Mouse (Mus musculus): ENCODE data around the gene Rab8b. TPM values are rescaled to one million over a fixed set of nuclear protein-coding genes. Genes with fewer than 3 reads are reported as not detected.
"Not testable (repeated sequence)": the region's sequence is repeated elsewhere in the genome, so short reads cannot be mapped to it uniquely, and the experiment has no call there.

Gene Rab8b
- polyA plus RNA-seq, 1 experiment from 2014 or later: 10.7 TPM

DNA sequence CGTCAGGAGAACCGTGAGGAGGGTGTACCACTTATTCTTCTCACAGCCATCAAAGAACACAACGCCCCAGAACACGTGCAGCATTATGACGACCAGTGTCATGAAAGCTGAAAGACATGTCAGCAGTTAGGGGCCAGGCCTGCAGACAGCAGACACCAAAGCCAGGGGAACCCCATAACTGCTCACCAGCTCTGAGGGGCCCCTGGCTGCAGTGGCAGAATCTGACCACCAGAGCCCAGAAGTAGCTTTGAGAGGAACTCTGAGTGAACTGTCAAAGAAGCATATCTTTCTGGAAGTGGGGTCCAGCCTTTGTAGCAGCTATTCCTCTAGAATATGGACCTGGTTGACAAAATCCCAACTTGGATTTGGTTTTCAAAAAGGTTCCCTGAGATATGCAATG lies 97.2 kb downstream of the Rab8b start:
- no CpG with 5 or more reads among the region's 5 CpGs for WGBS (ENCODE audit: insufficient replicate concordance)
- TF ChIP-seq CTCF (IDR thresholded peaks at IDR 0.05; ENCODE audit: low read depth): peak; percentile 43
- not testable (repeated sequence) for DNase-seq; H3K4me1 ChIP-seq (ENCODE audit: insufficient read depth); H3K27me3 ChIP-seq (ENCODE audit: insufficient read depth, low read length); H3K36me3 ChIP-seq (replicated peaks; ENCODE audit: insufficient read depth, low read length); H3K27ac ChIP-seq (ENCODE audit: low read depth); ATAC-seq; H3K4me3 ChIP-seq (ENCODE audit: low read depth, low read length); H3K4me2 ChIP-seq (ENCODE audit: low read depth, low read length); H3K9me3 ChIP-seq (ENCODE audit: low read length); H3K9ac ChIP-seq (replicated peaks)

DNA sequence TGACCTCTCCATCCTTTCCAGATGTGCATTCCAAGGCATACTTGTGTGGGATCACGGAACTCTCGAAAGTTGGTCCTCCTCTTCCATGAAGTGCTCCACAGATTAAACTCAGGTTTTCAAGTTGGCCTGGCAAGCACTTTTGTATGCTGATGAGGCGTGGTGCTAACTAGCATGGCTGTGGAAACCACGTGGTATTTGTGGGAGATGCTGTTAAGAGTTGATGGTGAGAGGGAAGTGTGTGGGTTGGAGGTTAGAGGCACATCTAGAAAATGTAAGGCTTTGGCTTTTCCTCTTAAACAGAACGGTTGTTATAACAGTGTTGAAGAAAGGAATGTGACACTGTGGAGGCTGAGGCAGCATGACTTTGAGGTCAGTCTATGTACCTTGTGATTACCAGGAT lies 98.5 kb downstream of the Rab8b start:
- ATAC-seq (no peak), DNase-seq (no peak)
- Histone ChIP-seq H3K36me3 (replicated peaks; ENCODE audit: insufficient read depth, low read length) (0 out of 2 replicates have a peak, but pooled peaks cover 2% of the 10 kb centered on the region), H3K4me1 (ENCODE audit: insufficient read depth) (no peaks in the 10 kb centered on the region), H3K27ac (ENCODE audit: low read depth) (no peak overlapping the region), H3K9ac (replicated peaks) (no peak overlapping the region), H3K4me2 (ENCODE audit: low read depth, low read length) (no peak overlapping the region), H3K27me3 (ENCODE audit: insufficient read depth, low read length) (no peaks in the 10 kb centered on the region), H3K4me3 (ENCODE audit: low read depth, low read length) (no peak overlapping the region), H3K9me3 (ENCODE audit: low read length) (no peaks in the 10 kb centered on the region)
- no peak for TF ChIP-seq EP300 (IDR thresholded peaks at IDR 0.05; ENCODE audit: low read depth)
- TF ChIP-seq CTCF (IDR thresholded peaks at IDR 0.05; ENCODE audit: low read depth): no peak
- 50% methylated on average over 5 of the region's 5 CpGs for WGBS (ENCODE audit: insufficient replicate concordance)

DNA sequence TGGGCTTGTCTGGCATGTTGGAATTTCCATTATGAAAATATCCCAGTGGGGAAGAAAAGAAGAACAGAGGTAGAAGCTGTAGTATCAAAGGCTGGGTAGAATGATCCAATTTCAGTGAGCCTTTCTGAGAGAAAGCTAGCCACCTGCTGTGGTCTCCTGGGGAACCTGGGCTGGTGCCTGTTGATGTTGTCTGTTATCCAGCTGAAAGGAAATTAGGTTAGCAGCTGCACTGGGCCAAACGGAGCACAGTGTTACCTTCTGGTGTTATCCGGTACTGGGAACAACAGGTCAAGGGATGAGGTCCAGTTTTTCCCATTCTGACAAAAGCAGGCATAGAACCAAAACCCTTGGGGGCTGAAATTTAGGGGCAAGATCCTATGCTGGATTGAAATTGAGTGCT lies 106.1 kb downstream of the Rab8b start:
- Histone ChIP-seq H3K4me3 (ENCODE audit: low read depth, low read length) (no peak overlapping the region), H3K4me2 (ENCODE audit: low read depth, low read length) (no peak overlapping the region), H3K27ac (ENCODE audit: low read depth) (no peak overlapping the region), H3K9ac (replicated peaks) (no peak overlapping the region), H3K4me1 (ENCODE audit: insufficient read depth) (no peaks in the 10 kb centered on the region), H3K27me3 (ENCODE audit: insufficient read depth, low read length) (0 out of 2 replicates have a peak, but pooled peaks cover 2% of the 10 kb centered on the region), H3K9me3 (ENCODE audit: low read length) (no peaks in the 10 kb centered on the region), H3K36me3 (replicated peaks; ENCODE audit: insufficient read depth, low read length) (no peaks in the 10 kb centered on the region)
- ATAC-seq: no peak
- WGBS (ENCODE audit: insufficient replicate concordance): 63% methylated on average over 2 of the region's 2 CpGs
- DNase-seq: no peak
- TF ChIP-seq CTCF (IDR thresholded peaks at IDR 0.05; ENCODE audit: low read depth) (no peak), EP300 (IDR thresholded peaks at IDR 0.05; ENCODE audit: low read depth) (no peak)

DNA sequence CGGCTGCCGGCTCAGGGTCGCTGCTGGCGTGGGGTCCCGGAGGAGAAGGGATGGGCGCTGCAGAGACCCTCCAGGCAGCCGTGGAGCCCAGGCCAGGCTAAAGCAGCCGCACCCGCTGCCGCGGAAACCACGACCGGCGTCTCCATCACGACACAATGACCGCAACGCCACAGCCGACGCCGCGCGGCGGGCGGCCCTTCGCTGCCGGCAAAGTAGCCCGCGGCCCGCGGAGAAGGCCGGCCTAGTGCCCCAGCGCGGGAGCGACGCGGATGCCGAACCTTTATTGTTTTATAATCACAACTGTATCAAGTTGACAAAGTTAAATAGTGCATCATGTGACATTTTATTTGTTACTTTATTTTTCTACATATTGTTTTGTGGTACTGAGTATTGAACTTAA lies 113.5 kb downstream of the Rab8b start:
- 5% methylated on average over 31 of the region's 37 CpGs for WGBS (ENCODE audit: insufficient replicate concordance)
- not testable (repeated sequence) for DNase-seq; H3K9ac ChIP-seq (replicated peaks); H3K36me3 ChIP-seq (replicated peaks; ENCODE audit: insufficient read depth, low read length); H3K27ac ChIP-seq (ENCODE audit: low read depth); ATAC-seq; H3K9me3 ChIP-seq (ENCODE audit: low read length)
- H3K4me1 ChIP-seq (ENCODE audit: insufficient read depth): peaks cover 15% of the 10 kb centered on the region
- peaks cover 22% of the 10 kb centered on the region for H3K27me3 ChIP-seq (ENCODE audit: insufficient read depth, low read length)
- peak overlapping the region; percentile 40; the same call in 1 of the 2 replicates for H3K4me2 ChIP-seq (ENCODE audit: low read depth, low read length)
- peak overlapping the region; percentile 26 for H3K4me3 ChIP-seq (ENCODE audit: low read depth, low read length)

DNA sequence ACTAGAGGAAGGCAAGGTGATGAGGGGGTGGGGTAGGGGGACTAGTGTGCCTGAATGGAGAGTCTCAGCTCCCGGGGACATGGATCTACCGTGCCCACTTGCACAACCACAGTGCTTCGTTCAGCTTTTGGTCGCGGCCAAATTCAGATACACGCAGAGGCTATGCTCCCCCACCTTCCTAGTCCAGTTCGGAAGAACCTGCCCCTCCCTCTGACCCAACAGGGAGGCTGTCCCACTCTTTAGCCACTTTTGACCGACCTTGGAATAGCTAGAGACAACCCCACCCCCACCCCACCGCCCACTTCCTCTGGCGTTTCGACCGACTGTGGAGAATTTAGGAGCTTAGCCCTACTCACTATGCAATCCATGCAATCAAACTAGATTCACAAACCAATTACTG lies 117.5 kb downstream of the Rab8b start:
- TF ChIP-seq EP300 (IDR thresholded peaks at IDR 0.05; ENCODE audit: low read depth): no peak
- TF ChIP-seq CTCF (IDR thresholded peaks at IDR 0.05; ENCODE audit: low read depth): no peak
- DNase-seq (peak; percentile 52), ATAC-seq (peak; percentile 86)
- peaks cover 14% of the 10 kb centered on the region for H3K27me3 ChIP-seq (ENCODE audit: insufficient read depth, low read length)
- WGBS (ENCODE audit: insufficient replicate concordance): 23% methylated on average over 12 of the region's 12 CpGs
- no peak overlapping the region for H3K9ac ChIP-seq (replicated peaks)
- H3K27ac ChIP-seq (ENCODE audit: low read depth): peak overlapping the region; percentile 49
- no peaks in the 10 kb centered on the region for H3K36me3 ChIP-seq (replicated peaks; ENCODE audit: insufficient read depth, low read length)
- peaks cover 20% of the 10 kb centered on the region for H3K4me1 ChIP-seq (ENCODE audit: insufficient read depth)
- peak overlapping the region; percentile 57 for H3K4me2 ChIP-seq (ENCODE audit: low read depth, low read length)
- H3K9me3 ChIP-seq (ENCODE audit: low read length): no peaks in the 10 kb centered on the region
- 0 out of 2 replicates have a peak overlapping the region, but pooled peaks have one; percentile 3 for H3K4me3 ChIP-seq (ENCODE audit: low read depth, low read length)

DNA sequence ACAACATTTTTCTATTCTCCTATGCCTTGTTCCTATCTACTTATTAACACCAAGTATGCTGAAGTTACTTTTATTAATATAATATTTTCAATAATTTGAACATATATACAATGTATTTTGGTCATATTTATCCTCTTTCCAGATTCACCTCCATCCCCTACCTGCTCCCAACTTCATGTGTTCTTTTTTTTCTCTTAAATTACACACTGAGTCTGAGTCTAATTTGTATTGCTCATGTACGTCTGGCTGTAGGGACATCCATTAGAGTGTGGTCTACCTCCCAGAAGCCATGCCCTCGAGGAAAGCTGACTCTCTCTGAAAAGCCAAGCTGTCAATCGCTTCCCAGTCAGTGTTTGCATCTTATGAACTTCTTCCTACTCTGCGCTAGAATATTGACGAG lies 122.7 kb downstream of the Rab8b start, which contains the start of gene Gm10647:
Gene Gm10647 (plus strand): TSS at position 301 of the 400 bp plus-strand sequence.
- no peaks in the 10 kb centered on the region for H3K27me3 ChIP-seq (ENCODE audit: insufficient read depth, low read length)
- no peak for DNase-seq
- peak within 1 kb of the TSS; percentile 80 for H3K4me2 ChIP-seq (ENCODE audit: low read depth, low read length)
- WGBS (ENCODE audit: insufficient replicate concordance): 69% methylated on average over 5 of the region's 5 CpGs
- peak within 1 kb of the TSS; percentile 49; the same call in 1 of the 2 replicates for H3K27ac ChIP-seq (ENCODE audit: low read depth)
- ATAC-seq: no peak
- H3K9me3 ChIP-seq (ENCODE audit: low read length): no peaks in the 10 kb centered on the region
- no peaks in the 10 kb centered on the region for H3K36me3 ChIP-seq (replicated peaks; ENCODE audit: insufficient read depth, low read length)
- H3K9ac ChIP-seq (replicated peaks): peak within 1 kb of the TSS; percentile 61; the same call in 1 of the 2 replicates
- peaks cover 18% of the 10 kb centered on the region; the same call in 1 of the 2 replicates for H3K4me1 ChIP-seq (ENCODE audit: insufficient read depth)
- no peak for TF ChIP-seq EP300 (IDR thresholded peaks at IDR 0.05; ENCODE audit: low read depth)
- no peak for TF ChIP-seq CTCF (IDR thresholded peaks at IDR 0.05; ENCODE audit: low read depth)
- peak within 1 kb of the TSS; percentile 52 for H3K4me3 ChIP-seq (ENCODE audit: low read depth, low read length)
